Mouse (Mus musculus) hindbrain, postnatal 0 days (tissue): ENCODE measurements around the gene Draxin. TPM values are rescaled to one million over a fixed set of nuclear protein-coding genes. Genes with fewer than 3 reads are reported as not detected.
A peak's percentile ranks its signal among the peaks of the same experiment; 100 is the strongest.

ENCODE experiments used
- ATAC-seq: fragments of 200-750 bp; cut with Nextera tagmentation; 2 replicates; pipeline ENCODE4 v1.8.0; 2017; ENCODE audit warnings: mild to moderate bottlenecking, moderate TSS enrichment, moderate library complexity
- DNase-seq: peaks from one replicate; pipeline ENCODE4 v3.0.0-alpha.2; 2015; ENCODE audit warnings: low spot score
- H3K27ac ChIP-seq: fragments of 300-500 bp; sonication (generic); 2 replicates; pipeline ENCODE4 v1.5.1; 2014; ENCODE audit warnings: mild to moderate bottlenecking
- H3K27me3 ChIP-seq: fragments of 300-500 bp; sonication (generic); 2 replicates; pipeline ENCODE4 v1.6.1; 2014; ENCODE audit warnings: low read length, mixed read lengths; ENCODE audit not compliant: insufficient read depth
- H3K36me3 ChIP-seq: fragments of 300-500 bp; sonication (generic); 2 replicates; pipeline ENCODE4 v1.6.1; 2014; ENCODE audit warnings: low read length, mixed read lengths; ENCODE audit not compliant: insufficient read depth
- H3K4me1 ChIP-seq: fragments of 300-500 bp; sonication (generic); 2 replicates; pipeline ENCODE4 v1.6.1; 2014; ENCODE audit warnings: antibody characterized with exemption, low read length, mixed read lengths; ENCODE audit not compliant: insufficient read depth
- H3K4me2 ChIP-seq: fragments of 300-500 bp; sonication (generic); 2 replicates; pipeline ENCODE4 v1.6.1; 2014; ENCODE audit warnings: low read depth, mild to moderate bottlenecking, low read length, moderate library complexity, mixed read lengths
- H3K4me3 ChIP-seq: fragments of 300-500 bp; sonication (generic); 2 replicates; pipeline ENCODE4 v1.5.1; 2014; ENCODE audit warnings: low read length
- H3K9ac ChIP-seq: fragments of 300-500 bp; sonication (generic); replicated peaks from 2 replicates; pipeline ENCODE4 v1.6.1; 2014; ENCODE audit warnings: mild to moderate bottlenecking, low read length, moderate library complexity, mixed read lengths
- H3K9me3 ChIP-seq: fragments of 300-500 bp; sonication (generic); 2 replicates; pipeline ENCODE4 v1.6.1; 2016; ENCODE audit warnings: low read length, mixed read lengths
- CTCF ChIP-seq: IDR thresholded peaks from 2 replicates; pipeline ENCODE4 v1.5.1; 2016; ENCODE audit warnings: antibody characterized with exemption, control low read depth, low read depth
- WGBS: fragments of 180-500 bp; shearing (Covaris S2); extraction: QIAGEN DNeasy Blood & Tissue Kit; methylation state at CpG from one replicate; pipeline ENCODE4 v1.1.7; 2014; 5-methylcytosine and 5-hydroxymethylcytosine counted together
- polyA plus RNA-seq: library from polyadenylated mRNA; unstranded; fragments of >200 nt; fragmentation: Nextera tagmentation; extraction: Ambion mirVana; gene quantifications from 2 replicates; pipeline ENCODE4 v1.2.1, GENCODE M21; 2015
- total RNA-seq: library from RNA; depleted of rRNA; stranded (reverse); fragments of >200 nt; gene quantifications from 2 replicates; pipeline ENCODE4 v1.2.3, GENCODE M21; 2014

The Draxin gene
- total and polyA plus RNA-seq, 2 experiments from 2014 or later, result 7.2 to 44.9 TPM

GRCm38 (mm10) chr4:148170842-148171241, 40.3 kb upstream of the Draxin start:
- ATAC-seq (no peak), DNase-seq (peak; percentile 76)
- WGBS, result 0% methylated on average over 2 of the region's 2 CpGs
- Histone ChIP-seq H3K9me3 (no peaks in the 10 kb centered on the region), H3K4me2 (no peak overlapping the region), H3K27ac (no peak overlapping the region), H3K4me1 (peaks cover 10% of the 10 kb centered on the region), H3K36me3 (no peaks in the 10 kb centered on the region), H3K27me3 (peaks cover 11% of the 10 kb centered on the region; the same call in 1 of the 2 replicates), H3K9ac (no peak overlapping the region), H3K4me3 (no peak overlapping the region)
- peak; percentile 98 for TF ChIP-seq CTCF

GRCm38 (mm10) chr4:148169586-148169985, 39.1 kb upstream of the Draxin start:
- ATAC-seq (no peak), DNase-seq (no peak)
- H3K36me3 ChIP-seq, result no peaks in the 10 kb centered on the region
- no peak overlapping the region for H3K4me3 ChIP-seq
- 24% methylated on average over 15 of the region's 15 CpGs for WGBS
- H3K27me3 ChIP-seq, result 0 out of 2 replicates have a peak, but pooled peaks cover 9% of the 10 kb centered on the region
- H3K4me2 ChIP-seq, result no peak overlapping the region
- H3K27ac ChIP-seq, result no peak overlapping the region
- no peak overlapping the region for H3K9ac ChIP-seq
- H3K9me3 ChIP-seq, result no peaks in the 10 kb centered on the region
- TF ChIP-seq CTCF, result no peak
- H3K4me1 ChIP-seq, result peaks cover 10% of the 10 kb centered on the region

GRCm38 (mm10) chr4:148168287-148168686, 37.8 kb upstream of the Draxin start:
- Histone ChIP-seq H3K9ac (no peak overlapping the region), H3K36me3 (no peaks in the 10 kb centered on the region), H3K4me2 (no peak overlapping the region), H3K27me3 (0 out of 2 replicates have a peak, but pooled peaks cover 8% of the 10 kb centered on the region), H3K9me3 (no peaks in the 10 kb centered on the region), H3K4me3 (no peak overlapping the region), H3K27ac (no peak overlapping the region), H3K4me1 (peaks cover 6% of the 10 kb centered on the region; the same call in 1 of the 2 replicates)
- ATAC-seq, result no peak
- TF ChIP-seq CTCF, result peak; percentile 87
- peak; percentile 78 for DNase-seq
- 27% methylated on average over 7 of the region's 7 CpGs for WGBS

GRCm38 (mm10) chr4:148166986-148167385, 36.5 kb upstream of the Draxin start:
- Histone ChIP-seq H3K27me3 (peaks cover 15% of the 10 kb centered on the region; the same call in 1 of the 2 replicates), H3K36me3 (no peaks in the 10 kb centered on the region), H3K9me3 (no peaks in the 10 kb centered on the region), H3K4me3 (no peak overlapping the region), H3K27ac (peak overlapping the region; percentile 76; the same call in 1 of the 2 replicates), H3K9ac (0 out of 2 replicates have a peak overlapping the region, but pooled peaks have one; percentile 3), H3K4me2 (peak overlapping the region; percentile 36; the same call in 1 of the 2 replicates), H3K4me1 (peaks cover 6% of the 10 kb centered on the region; the same call in 1 of the 2 replicates)
- peak; percentile 72 for TF ChIP-seq CTCF
- peak; percentile 16 for ATAC-seq
- WGBS, result 11% methylated on average over 4 of the region's 4 CpGs
- peak; percentile 80 for DNase-seq

- ATAC-seq (peak; percentile 90), DNase-seq (peak; percentile 87)
- no peaks in the 10 kb centered on the region for H3K9me3 ChIP-seq
- 3% methylated on average over 10 of the region's 10 CpGs for WGBS
- H3K4me3 ChIP-seq, result no peak overlapping the region
- H3K27ac ChIP-seq, result peak overlapping the region; percentile 76
- H3K4me2 ChIP-seq, result peak overlapping the region; percentile 36; the same call in 1 of the 2 replicates
- peaks cover 6% of the 10 kb centered on the region; the same call in 1 of the 2 replicates for H3K4me1 ChIP-seq
- H3K36me3 ChIP-seq, result no peaks in the 10 kb centered on the region
- peaks cover 15% of the 10 kb centered on the region; the same call in 1 of the 2 replicates for H3K27me3 ChIP-seq
- TF ChIP-seq CTCF, result no peak
- 0 out of 2 replicates have a peak overlapping the region, but pooled peaks have one; percentile 3 for H3K9ac ChIP-seq
Observed at GRCm38 (mm10) chr4:148166431-148166830, 35.9 kb upstream of the Draxin start.

GRCm38 (mm10) chr4:148165551-148165950, 35.1 kb upstream of the Draxin start:
- H3K36me3 ChIP-seq, result no peaks in the 10 kb centered on the region
- peaks cover 6% of the 10 kb centered on the region; the same call in 1 of the 2 replicates for H3K4me1 ChIP-seq
- peaks cover 15% of the 10 kb centered on the region; the same call in 1 of the 2 replicates for H3K27me3 ChIP-seq
- H3K4me3 ChIP-seq, result no peak overlapping the region
- TF ChIP-seq CTCF, result no peak
- no peaks in the 10 kb centered on the region for H3K9me3 ChIP-seq
- DNase-seq (no peak), ATAC-seq (no peak)
- peak overlapping the region; percentile 36 for H3K4me2 ChIP-seq
- 10% methylated on average over 17 of the region's 17 CpGs for WGBS
- H3K9ac ChIP-seq, result no peak overlapping the region
- peak overlapping the region; percentile 76 for H3K27ac ChIP-seq

- TF ChIP-seq CTCF, result no peak
- DNase-seq, result no peak
- Histone ChIP-seq H3K27ac (no peak overlapping the region), H3K36me3 (no peaks in the 10 kb centered on the region), H3K4me2 (peak overlapping the region; percentile 58), H3K4me3 (peak overlapping the region; percentile 25), H3K4me1 (peaks cover 6% of the 10 kb centered on the region; the same call in 1 of the 2 replicates), H3K9me3 (no peaks in the 10 kb centered on the region), H3K27me3 (peaks cover 15% of the 10 kb centered on the region; the same call in 1 of the 2 replicates), H3K9ac (no peak overlapping the region)
- 4% methylated on average over 16 of the region's 16 CpGs for WGBS
- ATAC-seq, result no peak
Observed at GRCm38 (mm10) chr4:148164461-148164860, 34.0 kb upstream of the Draxin start.
